Mouse (Mus musculus) hindbrain, embryonic 16.5 days (tissue): ENCODE data around the gene Paf1. TPM values are rescaled to one million over a fixed set of nuclear protein-coding genes. Genes with fewer than 3 reads are reported as not detected.
A peak's percentile ranks its signal among the peaks of the same experiment; 100 is the strongest.

ENCODE experiments used
- ATAC-seq: fragments of 200-750 bp; cut with Nextera tagmentation; 2 replicates; pipeline ENCODE4 v1.8.0; 2017; ENCODE audit warnings: moderate TSS enrichment, moderate library complexity
- H3K27ac ChIP-seq: fragments of 300-500 bp; sonication (generic); 2 replicates; pipeline ENCODE4 v1.5.1; 2014; ENCODE audit warnings: low read depth, mild to moderate bottlenecking, control low read depth, low read length, moderate library complexity
- H3K27me3 ChIP-seq: fragments of 300-500 bp; sonication (generic); replicated peaks from 2 replicates; pipeline ENCODE4 v1.6.1; 2014; ENCODE audit warnings: low read length; ENCODE audit not compliant: control insufficient read depth, insufficient read depth
- H3K36me3 ChIP-seq: fragments of 300-500 bp; sonication (generic); 2 replicates; pipeline ENCODE4 v1.6.1; 2014; ENCODE audit warnings: mild to moderate bottlenecking, low read length, moderate library complexity, mixed read lengths; ENCODE audit not compliant: control insufficient read depth, insufficient read depth
- H3K4me1 ChIP-seq: fragments of 300-500 bp; sonication (generic); 2 replicates; pipeline ENCODE4 v1.6.1; 2014; ENCODE audit warnings: low read depth, low read length; ENCODE audit not compliant: control insufficient read depth, insufficient read depth
- H3K4me2 ChIP-seq: fragments of 300-500 bp; sonication (generic); 2 replicates; pipeline ENCODE4 v1.6.1; 2014; ENCODE audit warnings: mild to moderate bottlenecking, low read length, control low read depth, moderate library complexity
- H3K4me3 ChIP-seq: fragments of 300-500 bp; sonication (generic); 2 replicates; pipeline ENCODE4 v1.5.1; 2014; ENCODE audit warnings: mild to moderate bottlenecking, low read length, control low read depth, moderate library complexity
- H3K9ac ChIP-seq: fragments of 300-500 bp; sonication (generic); 2 replicates; pipeline ENCODE4 v1.6.1; 2014; ENCODE audit warnings: low read depth, mild to moderate bottlenecking, control low read depth, low read length, moderate library complexity
- H3K9me3 ChIP-seq: fragments of 300-500 bp; sonication (generic); 2 replicates; pipeline ENCODE4 v1.6.1; 2014; ENCODE audit warnings: mild to moderate bottlenecking, low read length, moderate library complexity; ENCODE audit not compliant: control insufficient read depth
- WGBS: fragments of 180-500 bp; shearing (Covaris S2); extraction: QIAGEN DNeasy Blood & Tissue Kit; methylation state at CpG from one replicate; pipeline ENCODE4 v1.1.7; 2014; 5-methylcytosine and 5-hydroxymethylcytosine counted together
- polyA plus RNA-seq: library from polyadenylated mRNA; unstranded; fragments of >200 nt; fragmentation: Nextera tagmentation; extraction: Ambion mirVana; gene quantifications from 2 replicates; pipeline ENCODE4 v1.2.1, GENCODE M21; 2015

Paf1 gene
- polyA plus RNA-seq, 1 experiment from 2014 or later: 102 TPM

DNA sequence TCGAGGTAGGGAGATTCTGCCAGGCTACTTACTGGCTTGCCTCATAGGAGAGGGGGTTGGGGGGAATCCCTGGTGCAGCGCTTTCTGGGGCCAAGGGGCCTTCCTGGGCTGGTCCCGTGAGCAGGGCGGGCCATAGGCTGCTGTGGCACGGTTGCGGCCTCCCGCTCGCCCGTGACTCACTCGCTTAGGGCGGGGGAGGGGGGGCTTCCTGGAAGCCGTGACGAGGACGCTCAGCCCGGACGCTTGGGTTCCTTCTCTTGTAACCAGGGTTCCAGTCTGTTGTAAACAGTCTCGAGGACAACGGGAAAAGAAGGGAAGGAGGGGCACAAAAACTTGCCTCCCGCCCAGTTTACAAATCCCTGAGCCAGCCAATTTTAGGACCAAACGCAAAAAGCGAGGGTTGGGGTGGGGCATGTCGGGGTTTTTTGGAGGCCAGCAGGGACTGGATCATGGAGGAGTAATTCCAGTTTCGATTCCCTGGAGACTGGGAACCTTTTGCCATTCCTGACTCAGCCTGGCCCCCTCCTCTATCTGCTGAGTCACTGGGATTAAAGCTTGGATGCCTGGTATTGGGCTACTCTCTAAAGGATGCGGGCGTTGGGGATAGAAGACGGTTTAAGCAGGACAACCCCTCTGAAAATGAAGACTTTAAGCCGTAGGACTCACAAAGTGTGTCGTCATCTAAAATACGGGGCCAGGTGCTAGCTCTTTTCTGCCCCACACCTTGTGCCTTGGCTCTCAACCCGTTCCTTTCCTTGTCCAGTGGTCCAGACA, 11.5 kb upstream of the Paf1 start:
- peak overlapping the region; percentile 43 for H3K4me2 ChIP-seq
- no peaks in the 10 kb centered on the region for H3K27me3 ChIP-seq
- ATAC-seq: peak; percentile 24; the same call in 1 of the 2 replicates
- H3K4me1 ChIP-seq: peaks cover 28% of the 10 kb centered on the region
- whole genome bisulfite sequencing: 12% methylated on average over 27 of the region's 30 CpGs
- H3K4me3 ChIP-seq: peak overlapping the region; percentile 0; the same call in 1 of the 2 replicates
- H3K36me3 ChIP-seq: no peaks in the 10 kb centered on the region
- H3K9ac ChIP-seq: peak overlapping the region; percentile 42; the same call in 1 of the 2 replicates
- H3K27ac ChIP-seq: peak overlapping the region; percentile 51
- no peaks in the 10 kb centered on the region for H3K9me3 ChIP-seq

GRCm38 (mm10) chr7:28381938-28382337, 10.8 kb upstream of the Paf1 start:
- WGBS: 5% methylated on average over 17 of the region's 20 CpGs
- peak overlapping the region; percentile 51 for H3K27ac ChIP-seq
- H3K9ac ChIP-seq: peak overlapping the region; percentile 48; the same call in 1 of the 2 replicates
- no peaks in the 10 kb centered on the region for H3K36me3 ChIP-seq
- H3K27me3 ChIP-seq: no peaks in the 10 kb centered on the region
- H3K4me3 ChIP-seq: peak overlapping the region; percentile 21
- peak overlapping the region; percentile 43 for H3K4me2 ChIP-seq
- H3K9me3 ChIP-seq: no peaks in the 10 kb centered on the region
- H3K4me1 ChIP-seq: peaks cover 25% of the 10 kb centered on the region
- no peak for ATAC-seq

DNA sequence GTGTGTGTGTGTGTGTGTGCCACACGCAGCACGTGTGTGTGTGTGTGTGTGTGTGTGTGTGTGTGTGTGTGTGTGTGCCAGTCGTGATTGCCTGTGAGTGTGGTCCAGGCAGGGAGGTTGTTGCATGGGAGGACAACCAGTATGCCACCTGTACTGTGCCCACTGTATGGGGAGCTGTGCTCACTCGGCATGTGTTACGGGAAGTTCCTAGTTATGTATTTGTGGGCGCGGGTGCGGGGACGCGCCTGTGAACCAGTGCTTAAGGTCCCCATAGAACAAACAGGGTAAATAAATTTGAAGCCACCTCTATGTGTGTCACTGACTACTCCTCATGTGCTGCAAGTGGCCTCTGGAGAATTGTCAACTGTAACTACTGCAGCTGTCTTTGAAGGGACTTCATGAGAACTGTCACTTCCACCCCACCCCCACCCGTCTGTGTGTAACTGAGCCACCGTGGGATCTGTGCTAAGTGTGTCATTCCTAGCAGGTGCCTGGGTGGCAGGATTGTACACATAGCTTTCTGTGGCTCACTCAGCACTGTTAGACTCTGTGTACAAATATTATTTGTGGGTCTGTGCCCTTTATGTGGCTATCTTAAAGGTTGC, 10.3 kb upstream of the Paf1 start:
- Histone ChIP-seq H3K9me3 (no peaks in the 10 kb centered on the region), H3K4me3 (no peak overlapping the region), H3K4me2 (peak overlapping the region; percentile 43), H3K27ac (no peak overlapping the region), H3K27me3 (no peaks in the 10 kb centered on the region), H3K36me3 (peaks cover 2% of the 10 kb centered on the region; the same call in 1 of the 2 replicates), H3K4me1 (peaks cover 25% of the 10 kb centered on the region), H3K9ac (no peak overlapping the region)
- no peak for ATAC-seq
- 69% methylated on average over 10 of the region's 12 CpGs for WGBS

DNA sequence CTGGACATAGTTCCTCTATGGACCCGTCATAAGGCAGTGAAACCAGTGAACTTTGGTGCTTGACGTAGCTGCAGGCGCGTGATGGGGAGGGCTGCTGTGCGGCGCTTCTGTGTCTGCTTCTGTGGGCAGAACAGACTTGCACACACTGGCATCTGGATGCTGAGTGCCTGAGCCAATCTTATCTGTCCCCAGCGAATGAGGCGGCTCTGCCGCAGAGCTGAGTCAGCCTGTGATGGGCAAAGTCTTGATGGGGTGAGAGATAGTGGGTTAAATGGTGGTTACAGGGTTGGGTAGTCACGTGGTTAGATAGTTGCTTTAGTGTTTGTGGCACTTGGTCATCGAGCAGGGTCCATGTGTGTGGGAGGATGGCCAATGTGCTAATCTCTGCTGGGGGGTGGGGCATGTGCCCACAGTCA, 9.8 kb upstream of the Paf1 start:
- peaks cover 21% of the 10 kb centered on the region for H3K4me1 ChIP-seq
- H3K4me3 ChIP-seq: no peak overlapping the region
- H3K9ac ChIP-seq: no peak overlapping the region
- H3K36me3 ChIP-seq: peaks cover 6% of the 10 kb centered on the region; the same call in 1 of the 2 replicates
- H3K27me3 ChIP-seq: no peaks in the 10 kb centered on the region
- 72% methylated on average over 11 of the region's 11 CpGs for WGBS
- ATAC-seq: no peak
- no peak overlapping the region for H3K27ac ChIP-seq
- H3K9me3 ChIP-seq: no peaks in the 10 kb centered on the region
- no peak overlapping the region for H3K4me2 ChIP-seq

DNA sequence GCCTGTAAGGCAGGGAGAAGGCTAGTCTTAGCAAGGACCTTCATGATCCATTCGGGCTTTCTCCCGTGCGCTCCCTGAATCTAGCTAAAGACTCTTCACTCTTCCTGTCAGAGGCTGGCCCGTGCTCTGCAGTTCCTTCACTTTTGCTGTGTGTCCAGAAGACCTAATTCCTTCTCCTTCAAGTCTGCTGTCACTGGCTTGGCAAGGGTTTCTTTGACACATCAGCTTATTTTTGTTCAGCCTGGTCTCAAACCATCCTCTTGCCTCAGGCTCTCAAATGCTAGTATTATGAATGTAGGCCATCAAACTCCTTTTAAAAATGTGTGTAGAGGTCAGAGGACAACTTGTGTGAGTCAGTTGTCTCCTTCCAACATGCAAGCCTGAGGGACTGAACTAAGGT, 9.1 kb upstream of the Paf1 start:
- no peak overlapping the region for H3K4me2 ChIP-seq
- H3K27me3 ChIP-seq: no peaks in the 10 kb centered on the region
- H3K4me1 ChIP-seq: peaks cover 16% of the 10 kb centered on the region
- no peak overlapping the region for H3K27ac ChIP-seq
- ATAC-seq: no peak
- H3K9ac ChIP-seq: no peak overlapping the region
- H3K4me3 ChIP-seq: no peak overlapping the region
- H3K36me3 ChIP-seq: peaks cover 8% of the 10 kb centered on the region; the same call in 1 of the 2 replicates
- no peaks in the 10 kb centered on the region for H3K9me3 ChIP-seq
- 83% methylated on average over 4 of the region's 4 CpGs for WGBS

- Histone ChIP-seq H3K4me2 (no peak overlapping the region), H3K4me1 (peaks cover 13% of the 10 kb centered on the region), H3K9me3 (no peaks in the 10 kb centered on the region), H3K36me3 (peaks cover 11% of the 10 kb centered on the region; the same call in 1 of the 2 replicates), H3K27me3 (no peaks in the 10 kb centered on the region), H3K9ac (no peak overlapping the region), H3K4me3 (no peak overlapping the region), H3K27ac (no peak overlapping the region)
- no peak for ATAC-seq
- WGBS: 82% methylated on average over 6 of the region's 6 CpGs
These were observed 8.6 kb upstream of the Paf1 start for GRCm38 (mm10) chr7:28384162-28384561.

GRCm38 (mm10) chr7:28385196-28385595, 7.6 kb upstream of the Paf1 start:
- ATAC-seq: no peak
- WGBS: 93% methylated on average over 9 of the region's 9 CpGs

GRCm38 (mm10) chr7:28386007-28386406, 6.7 kb upstream of the Paf1 start:
- H3K36me3 ChIP-seq: peaks cover 23% of the 10 kb centered on the region

More at GRCm38 (mm10) chr7:28385196-28385595, 7.6 kb upstream of the Paf1 start:
- peaks cover 9% of the 10 kb centered on the region for H3K4me1 ChIP-seq
- H3K36me3 ChIP-seq: peaks cover 16% of the 10 kb centered on the region
- H3K4me3 ChIP-seq: no peak overlapping the region
- no peak overlapping the region for H3K9ac ChIP-seq
- no peaks in the 10 kb centered on the region for H3K27me3 ChIP-seq
- no peak overlapping the region for H3K27ac ChIP-seq
- H3K9me3 ChIP-seq: no peaks in the 10 kb centered on the region
- H3K4me2 ChIP-seq: no peak overlapping the region

GRCm38 (mm10) chr7:28386462-28386861, 6.3 kb upstream of the Paf1 start:
- H3K9ac ChIP-seq: no peak overlapping the region
- peaks cover 10% of the 10 kb centered on the region for H3K4me1 ChIP-seq
- H3K4me2 ChIP-seq: no peak overlapping the region
- H3K36me3 ChIP-seq: peaks cover 23% of the 10 kb centered on the region
- H3K4me3 ChIP-seq: no peak overlapping the region
- no peaks in the 10 kb centered on the region for H3K9me3 ChIP-seq
- ATAC-seq: peak; percentile 35; the same call in 1 of the 2 replicates
- no peaks in the 10 kb centered on the region for H3K27me3 ChIP-seq
- H3K27ac ChIP-seq: no peak overlapping the region
- WGBS: 26% methylated on average over 4 of the region's 4 CpGs

More at GRCm38 (mm10) chr7:28386007-28386406, 6.7 kb upstream of the Paf1 start:
- no peak overlapping the region for H3K4me2 ChIP-seq
- H3K27ac ChIP-seq: no peak overlapping the region
- peaks cover 9% of the 10 kb centered on the region for H3K4me1 ChIP-seq
- ATAC-seq: no peak
- no peak overlapping the region for H3K9ac ChIP-seq
- 94% methylated on average over 7 of the region's 7 CpGs for WGBS
- no peaks in the 10 kb centered on the region for H3K9me3 ChIP-seq
- no peak overlapping the region for H3K4me3 ChIP-seq
- H3K27me3 ChIP-seq: no peaks in the 10 kb centered on the region
